Mouse (Mus musculus): Measurements from ENCODE around the gene Gns. TPM values are rescaled to one million over a fixed set of nuclear protein-coding genes. Genes with fewer than 3 reads are reported as not detected.

The Gns gene
- polyA plus RNA-seq, 1 experiment from 2014 or later: 40.8 TPM

GRCm38 (mm10) chr10:121367271-121367670 lies 2.4 kb downstream of the Gns start:
- 88% methylated on average over 13 of the region's 13 CpGs for WGBS

GRCm38 (mm10) chr10:121367780-121368179 lies 2.9 kb downstream of the Gns start:
- Histone ChIP-seq H3K27ac (replicated peaks in 1 of 2; ENCODE audit: control insufficient read depth in 1 of 2, insufficient read depth in 1 of 2, low read depth in 2 of 2, low read length in 2 of 2) (no peak overlapping the region), H3K36me3 (ENCODE audit: control insufficient read depth, insufficient read depth, low read length) (peaks cover 26% of the 10 kb centered on the region), H3K9ac (ENCODE audit: low read length) (no peak overlapping the region), H3K4me2 (ENCODE audit: low read length) (no peak overlapping the region), H3K27me3 (ENCODE audit: control insufficient read depth, insufficient read depth, low read length) (no peaks in the 10 kb centered on the region), H3K9me3 (ENCODE audit: control insufficient read depth, low read length) (no peaks in the 10 kb centered on the region), H3K4me3 (ENCODE audit: control insufficient read depth in 1 of 2, insufficient read depth in 1 of 2, low read depth in 1 of 2, low read length in 2 of 2) (no peak overlapping the region), H3K4me1 (ENCODE audit: control insufficient read depth in 2 of 2, insufficient read depth in 2 of 2, low read length in 2 of 2) (peaks cover 6 to 14% of the 10 kb centered on the region in 2 experiments)
- 87% methylated on average over 9 of the region's 9 CpGs for WGBS
- no peak for ATAC-seq (ENCODE audit: insufficient number of reproducible peaks, insufficient read depth, low FRiP score, low read depth)

More at GRCm38 (mm10) chr10:121367271-121367670, 2.4 kb downstream of the Gns start:
- Histone ChIP-seq H3K4me2 (ENCODE audit: low read length) (no peak overlapping the region), H3K27me3 (ENCODE audit: control insufficient read depth, insufficient read depth, low read length) (no peaks in the 10 kb centered on the region), H3K9ac (ENCODE audit: low read length) (no peak overlapping the region), H3K36me3 (ENCODE audit: control insufficient read depth, insufficient read depth, low read length) (peaks cover 23% of the 10 kb centered on the region), H3K4me3 (ENCODE audit: control insufficient read depth in 1 of 2, insufficient read depth in 1 of 2, low read depth in 1 of 2, low read length in 2 of 2) (no peak overlapping the region), H3K27ac (replicated peaks in 1 of 2; ENCODE audit: control insufficient read depth in 1 of 2, insufficient read depth in 1 of 2, low read depth in 2 of 2, low read length in 2 of 2) (no peak overlapping the region), H3K4me1 (ENCODE audit: control insufficient read depth in 2 of 2, insufficient read depth in 2 of 2, low read length in 2 of 2) (peaks cover 6 to 14% of the 10 kb centered on the region in 2 experiments), H3K9me3 (ENCODE audit: control insufficient read depth, low read length) (no peaks in the 10 kb centered on the region)
- ATAC-seq (ENCODE audit: insufficient number of reproducible peaks, insufficient read depth, low FRiP score, low read depth): no peak

DNA sequence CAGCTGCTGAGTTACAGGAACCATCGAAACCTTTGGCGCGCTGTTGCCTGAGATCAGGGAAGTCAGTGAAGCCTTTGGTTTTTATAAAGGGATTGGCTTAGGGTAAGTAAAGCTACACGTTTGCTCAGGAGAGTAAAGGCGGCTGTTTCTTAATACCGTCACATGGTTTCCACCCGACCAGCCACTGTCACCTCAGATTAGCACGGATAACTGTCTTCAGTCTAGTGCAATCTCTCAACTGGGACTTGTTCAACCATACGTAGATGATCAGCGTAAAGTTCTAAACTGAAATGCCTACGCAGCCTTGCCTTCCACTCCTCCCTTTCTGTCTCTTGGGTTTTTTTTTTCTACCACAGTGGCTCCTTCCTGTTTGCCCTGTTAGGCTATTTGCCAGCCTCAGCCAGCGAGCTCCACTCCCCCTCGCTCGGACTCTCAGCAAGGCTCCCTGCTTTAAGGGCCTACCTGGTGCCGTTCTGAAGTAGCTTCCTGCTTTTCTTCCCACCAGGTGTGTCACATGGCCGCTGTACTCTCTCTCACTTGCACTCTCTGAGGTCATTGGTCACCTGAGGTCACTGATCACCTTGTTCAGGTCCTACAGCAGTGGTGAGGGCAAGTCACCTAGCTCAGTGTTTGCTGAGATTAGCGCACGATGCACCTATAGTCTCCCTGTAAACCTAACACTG lies 4.0 kb downstream of the Gns start:
- Histone ChIP-seq H3K9me3 (ENCODE audit: control insufficient read depth, low read length) (no peaks in the 10 kb centered on the region), H3K4me2 (ENCODE audit: low read length) (no peak overlapping the region), H3K4me1 (ENCODE audit: control insufficient read depth in 2 of 2, insufficient read depth in 2 of 2, low read length in 2 of 2) (peaks cover 6 to 14% of the 10 kb centered on the region in 2 experiments), H3K27me3 (ENCODE audit: control insufficient read depth, insufficient read depth, low read length) (no peaks in the 10 kb centered on the region), H3K9ac (ENCODE audit: low read length) (no peak overlapping the region), H3K27ac (replicated peaks in 1 of 2; ENCODE audit: control insufficient read depth in 1 of 2, insufficient read depth in 1 of 2, low read depth in 2 of 2, low read length in 2 of 2) (no peak overlapping the region), H3K4me3 (ENCODE audit: control insufficient read depth in 1 of 2, insufficient read depth in 1 of 2, low read depth in 1 of 2, low read length in 2 of 2) (no peak overlapping the region), H3K36me3 (ENCODE audit: control insufficient read depth, insufficient read depth, low read length) (peaks cover 37% of the 10 kb centered on the region)
- WGBS: 86% methylated on average over 18 of the region's 18 CpGs
- no peak for ATAC-seq (ENCODE audit: insufficient number of reproducible peaks, insufficient read depth, low FRiP score, low read depth)

GRCm38 (mm10) chr10:121370777-121371176 lies 5.9 kb downstream of the Gns start:
- no peak overlapping the region for H3K27ac ChIP-seq (replicated peaks in 1 of 2; ENCODE audit: control insufficient read depth in 1 of 2, insufficient read depth in 1 of 2, low read depth in 2 of 2, low read length in 2 of 2)
- no peak overlapping the region for H3K4me2 ChIP-seq (ENCODE audit: low read length)
- H3K9me3 ChIP-seq (ENCODE audit: control insufficient read depth, low read length): no peaks in the 10 kb centered on the region
- no peak for ATAC-seq (ENCODE audit: insufficient number of reproducible peaks, insufficient read depth, low FRiP score, low read depth)
- peaks cover 2 to 5% of the 10 kb centered on the region in 2 experiments for H3K4me1 ChIP-seq (ENCODE audit: control insufficient read depth in 2 of 2, insufficient read depth in 2 of 2, low read length in 2 of 2)
- 95% methylated on average over 6 of the region's 6 CpGs for WGBS
- no peak overlapping the region for H3K4me3 ChIP-seq (ENCODE audit: control insufficient read depth in 1 of 2, insufficient read depth in 1 of 2, low read depth in 1 of 2, low read length in 2 of 2)
- no peaks in the 10 kb centered on the region for H3K27me3 ChIP-seq (ENCODE audit: control insufficient read depth, insufficient read depth, low read length)
- H3K36me3 ChIP-seq (ENCODE audit: control insufficient read depth, insufficient read depth, low read length): peaks cover 47% of the 10 kb centered on the region
- no peak overlapping the region for H3K9ac ChIP-seq (ENCODE audit: low read length)

DNA sequence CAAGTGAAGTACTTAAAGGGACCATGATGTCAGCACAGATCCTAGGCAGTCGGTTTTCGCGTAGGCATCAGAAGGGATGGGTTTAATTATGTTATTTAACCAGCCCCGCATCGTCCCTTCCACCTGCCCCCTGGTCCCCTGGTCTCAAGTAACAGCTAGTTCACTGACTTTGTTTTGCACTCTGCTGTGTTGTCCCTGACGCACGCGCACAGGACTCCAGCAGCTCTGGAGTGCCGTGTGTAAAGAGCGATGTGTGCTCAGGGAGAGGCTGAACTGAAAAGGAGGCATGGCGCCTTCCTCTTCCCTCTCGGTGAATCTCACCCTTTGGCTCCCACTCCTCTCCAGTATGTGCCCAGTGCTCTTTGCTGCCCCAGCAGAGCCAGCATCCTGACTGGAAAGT lies 9.1 kb downstream of the Gns start:
- peaks cover 78% of the 10 kb centered on the region for H3K36me3 ChIP-seq (ENCODE audit: control insufficient read depth, insufficient read depth, low read length)
- WGBS: 82% methylated on average over 12 of the region's 12 CpGs
- H3K9ac ChIP-seq (ENCODE audit: low read length): no peak overlapping the region
- H3K27ac ChIP-seq (replicated peaks in 1 of 2; ENCODE audit: control insufficient read depth in 1 of 2, insufficient read depth in 1 of 2, low read depth in 2 of 2, low read length in 2 of 2): no peak overlapping the region
- no peak for ATAC-seq (ENCODE audit: insufficient number of reproducible peaks, insufficient read depth, low FRiP score, low read depth)
- no peak overlapping the region for H3K4me3 ChIP-seq (ENCODE audit: control insufficient read depth in 1 of 2, insufficient read depth in 1 of 2, low read depth in 1 of 2, low read length in 2 of 2)
- no peaks in the 10 kb centered on the region for H3K27me3 ChIP-seq (ENCODE audit: control insufficient read depth, insufficient read depth, low read length)
- no peak overlapping the region for H3K4me2 ChIP-seq (ENCODE audit: low read length)
- H3K4me1 ChIP-seq (ENCODE audit: control insufficient read depth in 2 of 2, insufficient read depth in 2 of 2, low read length in 2 of 2): no peaks in the 10 kb centered on the region
- H3K9me3 ChIP-seq (ENCODE audit: control insufficient read depth, low read length): no peaks in the 10 kb centered on the region

DNA sequence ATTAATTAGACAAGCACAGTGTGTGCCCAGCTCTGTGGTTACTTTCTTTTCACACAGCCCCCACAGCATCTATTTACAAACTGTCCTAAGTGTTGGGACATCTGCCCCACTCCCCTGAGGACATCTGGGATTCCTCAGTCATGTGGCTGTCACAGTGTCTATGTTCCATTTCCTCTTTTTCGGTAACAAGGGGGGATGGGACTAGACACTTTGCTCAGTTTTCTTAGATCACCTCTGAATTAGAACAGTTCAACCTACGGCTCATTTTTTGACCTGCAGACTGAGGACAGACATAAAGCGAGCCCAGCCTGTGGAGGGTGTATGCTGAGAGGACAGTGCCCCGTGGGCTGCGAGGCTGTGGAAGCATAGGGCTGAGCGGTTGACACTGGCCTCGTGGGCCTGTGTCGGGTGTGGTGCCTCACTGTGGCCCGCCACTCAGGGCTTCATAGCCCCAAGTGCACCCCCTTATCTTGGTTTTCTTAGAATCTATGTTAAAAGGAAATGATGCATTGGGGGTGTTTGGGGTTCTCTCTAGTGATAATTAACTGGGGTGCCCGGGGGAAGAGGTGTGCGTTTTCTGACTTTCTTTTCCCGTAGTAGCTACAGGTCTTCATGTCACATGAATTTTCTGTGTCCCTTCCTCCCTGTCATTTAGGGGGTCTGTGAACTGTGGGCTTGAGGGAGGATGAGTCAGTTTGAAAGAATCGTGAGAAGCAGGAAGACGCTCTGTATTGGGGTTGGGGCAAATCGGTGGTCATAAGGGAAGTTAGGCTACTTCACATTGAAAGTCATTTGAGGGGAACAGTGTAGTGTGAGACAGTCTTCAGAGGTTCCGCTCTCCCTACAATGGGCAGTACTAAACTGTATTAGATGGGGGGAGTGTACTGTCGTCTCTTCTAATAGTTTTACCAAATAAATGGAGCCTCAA lies 10.1 kb downstream of the Gns start:
- no peak overlapping the region for H3K4me3 ChIP-seq (ENCODE audit: control insufficient read depth in 1 of 2, insufficient read depth in 1 of 2, low read depth in 1 of 2, low read length in 2 of 2)
- no peak overlapping the region for H3K9ac ChIP-seq (ENCODE audit: low read length)
- WGBS: 76% methylated on average over 17 of the region's 17 CpGs
- H3K36me3 ChIP-seq (ENCODE audit: control insufficient read depth, insufficient read depth, low read length): peaks cover 84% of the 10 kb centered on the region
- H3K27me3 ChIP-seq (ENCODE audit: control insufficient read depth, insufficient read depth, low read length): no peaks in the 10 kb centered on the region
- peaks cover 4% of the 10 kb centered on the region; the same call in 1 of the 2 replicates for H3K9me3 ChIP-seq (ENCODE audit: control insufficient read depth, low read length)
- no peak for ATAC-seq (ENCODE audit: insufficient number of reproducible peaks, insufficient read depth, low FRiP score, low read depth)
- no peak overlapping the region for H3K27ac ChIP-seq (replicated peaks in 1 of 2; ENCODE audit: control insufficient read depth in 1 of 2, insufficient read depth in 1 of 2, low read depth in 2 of 2, low read length in 2 of 2)
- no peaks in the 10 kb centered on the region for H3K4me1 ChIP-seq (ENCODE audit: control insufficient read depth in 2 of 2, insufficient read depth in 2 of 2, low read length in 2 of 2)
- no peak overlapping the region for H3K4me2 ChIP-seq (ENCODE audit: low read length)

DNA sequence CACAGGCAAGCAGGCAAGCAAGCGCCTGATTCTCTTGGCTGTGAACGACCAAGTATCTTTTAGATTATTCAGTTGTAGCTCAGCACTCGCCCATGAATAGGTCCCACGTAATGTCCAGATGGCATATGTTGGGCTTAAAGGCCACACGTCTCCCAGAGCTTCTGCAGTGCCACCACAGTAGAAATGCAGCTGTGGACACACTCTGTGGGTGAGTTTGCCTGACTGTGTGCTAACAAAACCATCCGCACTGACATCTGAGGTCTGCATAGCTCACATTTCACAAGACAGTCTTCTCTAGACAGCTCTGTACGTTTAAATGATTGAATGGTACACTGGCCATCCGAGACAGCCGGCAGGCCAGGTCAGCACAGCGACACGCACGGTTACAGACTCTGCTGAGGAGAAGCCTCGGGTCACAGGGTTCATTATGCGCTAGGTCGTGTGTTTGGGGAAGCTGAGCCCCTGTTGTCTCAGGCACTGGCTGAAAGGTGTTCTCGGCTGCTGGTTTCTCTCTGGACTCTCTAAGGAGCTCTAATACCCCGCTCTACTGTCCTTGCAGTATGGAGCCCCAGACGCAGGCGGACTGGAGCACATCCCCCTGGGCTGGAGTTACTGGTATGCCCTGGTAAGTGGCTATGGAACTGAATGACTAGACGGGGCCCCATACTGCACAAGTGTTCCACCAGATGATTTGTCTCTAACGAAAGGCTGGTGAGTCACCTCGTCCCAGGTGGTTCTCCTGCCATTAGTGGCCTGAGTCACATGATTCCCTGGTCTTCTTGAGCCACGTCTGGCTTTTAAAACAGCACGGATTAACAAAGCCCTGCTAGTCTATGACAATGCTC lies 11.0 kb downstream of the Gns start:
- no peak overlapping the region for H3K27ac ChIP-seq (replicated peaks in 1 of 2; ENCODE audit: control insufficient read depth in 1 of 2, insufficient read depth in 1 of 2, low read depth in 2 of 2, low read length in 2 of 2)
- H3K4me1 ChIP-seq (ENCODE audit: control insufficient read depth in 2 of 2, insufficient read depth in 2 of 2, low read length in 2 of 2): no peaks in the 10 kb centered on the region
- H3K27me3 ChIP-seq (ENCODE audit: control insufficient read depth, insufficient read depth, low read length): no peaks in the 10 kb centered on the region
- H3K36me3 ChIP-seq (ENCODE audit: control insufficient read depth, insufficient read depth, low read length): peaks cover 87% of the 10 kb centered on the region
- no peak overlapping the region for H3K4me2 ChIP-seq (ENCODE audit: low read length)
- 75% methylated on average over 24 of the region's 24 CpGs for WGBS
- ATAC-seq (ENCODE audit: insufficient number of reproducible peaks, insufficient read depth, low FRiP score, low read depth): no peak
- H3K4me3 ChIP-seq (ENCODE audit: control insufficient read depth in 1 of 2, insufficient read depth in 1 of 2, low read depth in 1 of 2, low read length in 2 of 2): no peak overlapping the region
- peaks cover 4% of the 10 kb centered on the region; the same call in 1 of the 2 replicates for H3K9me3 ChIP-seq (ENCODE audit: control insufficient read depth, low read length)
- no peak overlapping the region for H3K9ac ChIP-seq (ENCODE audit: low read length)
